Mouse (Mus musculus) erythroblast, embryonic 14.5 days (primary cell): ENCODE results near the gene AL731706.1.

ENCODE experiments used
- GATA1 ChIP-seq: IDR thresholded peaks from 2 replicates; pipeline ENCODE4 v1.6.1; 2012; ENCODE audit warnings: low read length, inconsistent platforms, mixed read lengths
- TAL1 ChIP-seq: IDR thresholded peaks from 3 replicates; pipeline ENCODE4 v1.6.1; 2012; ENCODE audit warnings: low read length, inconsistent platforms, mixed read lengths

- TF ChIP-seq GATA1 (no peak), TAL1 (no peak)
Measured at GRCm38 (mm10) chr2:136891951-136892371, 772 bp upstream of the AL731706.1 start.
